Mouse (Mus musculus) heart, embryonic 13.5 days (tissue): ENCODE measurements around the gene Dgkd. TPM values are rescaled to one million over a fixed set of nuclear protein-coding genes. Genes with fewer than 3 reads are reported as not detected.
A peak's percentile ranks its signal among the peaks of the same experiment; 100 is the strongest.
"Not testable (repeated sequence)": the region's sequence is repeated elsewhere in the genome, so short reads cannot be mapped to it uniquely, and the experiment has no call there.

Source experiments
- ATAC-seq: fragments of 200-750 bp; cut with Nextera tagmentation; 2 replicates; pipeline ENCODE4 v1.8.0; 2017; ENCODE audit warnings: moderate TSS enrichment; ENCODE audit not compliant: insufficient number of reproducible peaks, low FRiP score, low TSS enrichment; ENCODE audit errors: extremely low read depth
- H3K27ac ChIP-seq: fragments of 300-500 bp; sonication (generic); replicated peaks from 2 replicates; pipeline ENCODE4 v1.5.1; 2015; ENCODE audit warnings: moderate library complexity, mild to moderate bottlenecking, inconsistent platforms
- H3K27me3 ChIP-seq: fragments of 300-500 bp; sonication (generic); replicated peaks from 2 replicates; pipeline ENCODE4 v1.6.1; 2015; ENCODE audit warnings: mild to moderate bottlenecking, inconsistent platforms
- H3K36me3 ChIP-seq: fragments of 300-500 bp; sonication (generic); 2 replicates; pipeline ENCODE4 v1.6.1; 2015; ENCODE audit warnings: mild to moderate bottlenecking, inconsistent platforms
- H3K4me1 ChIP-seq: fragments of 300-500 bp; sonication (generic); 2 replicates; pipeline ENCODE4 v1.6.1; 2015; ENCODE audit warnings: inconsistent platforms
- H3K4me2 ChIP-seq: fragments of 300-500 bp; sonication (generic); 2 replicates; pipeline ENCODE4 v1.6.1; 2015; ENCODE audit warnings: inconsistent platforms, mild to moderate bottlenecking, moderate library complexity
- H3K4me3 ChIP-seq: fragments of 300-500 bp; sonication (generic); 2 replicates; pipeline ENCODE4 v1.5.1; 2015; ENCODE audit warnings: moderate library complexity, mild to moderate bottlenecking, inconsistent platforms
- H3K9ac ChIP-seq: fragments of 300-500 bp; sonication (generic); 2 replicates; pipeline ENCODE4 v1.6.1; 2015; ENCODE audit warnings: inconsistent platforms, mild to moderate bottlenecking, moderate library complexity
- H3K9me3 ChIP-seq: fragments of 300-500 bp; sonication (generic); 2 replicates; pipeline ENCODE4 v1.6.1; 2016; ENCODE audit warnings: inconsistent platforms
- WGBS: fragments of 180-500 bp; shearing (Covaris S2); methylation state at CpG from one replicate; pipeline ENCODE4 v1.1.7; 2015; ENCODE audit warnings: mixed read lengths; 5-methylcytosine and 5-hydroxymethylcytosine counted together
- polyA plus RNA-seq: library from polyadenylated mRNA; unstranded; fragments of >200 nt; fragmentation: Nextera tagmentation; extraction: Ambion mirVana; gene quantifications from 2 replicates; pipeline ENCODE4 v1.2.1, GENCODE M21; 2015

The Dgkd gene
- 20.0 and 20.4 TPM in 2 replicates for polyA plus RNA-seq

DNA sequence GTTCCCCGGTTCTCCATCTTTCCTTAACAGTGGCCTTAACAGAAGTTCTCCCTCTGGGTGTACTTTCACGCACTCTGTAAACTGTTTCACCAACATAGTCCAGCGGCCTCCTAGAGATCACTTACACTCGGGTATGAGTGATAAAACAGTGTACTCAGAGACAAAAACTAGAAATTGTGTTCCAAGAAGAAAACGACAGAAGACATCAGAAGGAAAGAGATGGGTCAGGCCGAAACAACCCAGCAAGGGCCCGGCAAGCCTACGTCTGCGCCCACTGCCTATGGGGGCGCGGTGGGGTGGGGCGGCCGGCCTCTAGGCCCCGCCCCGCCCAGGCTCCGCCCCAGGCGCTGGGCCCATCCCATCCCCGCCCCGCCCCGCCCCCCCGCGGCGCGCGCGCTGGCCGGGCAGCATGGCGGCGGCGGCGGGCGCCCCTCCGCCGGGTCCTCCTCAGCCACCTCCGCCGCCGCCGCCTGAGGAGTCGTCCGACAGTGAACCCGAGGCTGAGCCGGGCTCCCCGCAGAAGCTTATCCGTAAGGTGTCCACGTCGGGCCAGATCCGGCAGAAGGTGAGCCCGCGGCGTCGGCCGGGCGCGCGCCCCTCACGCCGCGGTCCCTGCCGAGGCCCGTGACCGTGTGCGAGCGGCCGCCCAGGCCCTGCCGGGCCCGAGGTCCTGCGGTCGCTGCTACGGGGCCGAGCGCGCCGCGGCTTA lies at the start of gene Dgkd:
TSS of gene Dgkd (plus strand) at position 396 of the 709 bp plus-strand sequence.
- Histone ChIP-seq H3K9me3 (no peaks in the 10 kb centered on the region), H3K9ac (peak within 1 kb of the TSS; percentile 98), H3K4me2 (peak within 1 kb of the TSS; percentile 87), H3K4me1 (peaks cover 47% of the 10 kb centered on the region), H3K36me3 (no peaks in the 10 kb centered on the region), H3K27ac (peak within 1 kb of the TSS; percentile 65), H3K27me3 (no peaks in the 10 kb centered on the region), H3K4me3 (peak within 1 kb of the TSS; percentile 99)
- 2% methylated on average over 44 of the region's 74 CpGs for WGBS
- peak; percentile 96 for ATAC-seq

DNA sequence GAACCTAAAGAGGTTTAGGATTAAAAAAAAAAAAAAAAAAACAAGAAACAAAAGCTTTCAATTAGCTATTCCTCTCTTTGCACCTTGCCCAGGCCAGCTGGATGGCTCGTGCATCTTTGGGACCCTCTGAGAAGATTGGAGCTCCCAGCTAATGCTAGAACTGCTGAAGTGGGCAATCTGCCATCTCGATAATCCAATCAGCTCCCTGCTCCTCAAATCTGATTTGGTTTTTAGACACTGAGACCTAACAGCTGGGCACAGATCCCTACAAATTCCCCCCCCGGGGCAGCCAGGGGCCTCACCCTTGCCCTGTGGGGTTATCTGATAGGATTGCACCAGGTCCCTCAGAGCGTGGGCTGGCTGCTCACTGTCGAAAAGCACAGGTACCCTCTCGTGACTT lies 49.5 kb upstream of the Dgkd start, which contains the start of gene Sag:
TSS of gene Sag (plus strand) at position 105 of the 400 bp plus-strand sequence.
- Histone ChIP-seq H3K27ac (no peak within 1 kb of the TSS), H3K4me2 (no peak within 1 kb of the TSS), H3K9me3 (no peaks in the 10 kb centered on the region), H3K27me3 (no peaks in the 10 kb centered on the region), H3K4me3 (no peak within 1 kb of the TSS), H3K36me3 (no peaks in the 10 kb centered on the region), H3K4me1 (no peaks in the 10 kb centered on the region), H3K9ac (no peak within 1 kb of the TSS)
- WGBS, result 54% methylated on average over 6 of the region's 6 CpGs
- ATAC-seq, result no peak

DNA sequence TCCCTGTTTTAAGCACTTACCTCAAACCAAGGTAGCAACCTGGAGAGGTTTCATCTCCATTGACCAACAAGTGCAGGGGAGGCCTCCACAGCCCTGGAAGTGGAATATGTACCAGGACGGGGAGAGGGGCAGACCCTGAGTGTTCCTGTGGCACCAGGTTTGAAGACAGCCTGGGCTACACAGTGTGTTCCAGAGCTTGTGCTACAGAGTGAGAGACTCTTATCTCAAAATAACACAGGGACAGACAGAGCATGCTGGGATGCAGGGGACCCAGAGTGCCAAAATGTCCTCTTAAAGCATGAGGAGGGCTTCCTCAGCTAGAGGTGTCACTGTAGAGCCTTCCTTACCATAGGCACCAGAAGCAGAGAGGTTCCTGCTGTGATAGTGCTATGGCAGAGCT lies 45.3 kb upstream of the Dgkd start:
- Histone ChIP-seq H3K9ac (no peak overlapping the region), H3K36me3 (no peaks in the 10 kb centered on the region), H3K27ac (no peak overlapping the region), H3K4me3 (no peak overlapping the region), H3K9me3 (0 out of 2 replicates have a peak, but pooled peaks cover 3% of the 10 kb centered on the region), H3K4me1 (no peaks in the 10 kb centered on the region), H3K4me2 (no peak overlapping the region), H3K27me3 (no peaks in the 10 kb centered on the region)
- 77% methylated on average over 1 of the region's 1 CpGs for WGBS
- no peak for ATAC-seq

DNA sequence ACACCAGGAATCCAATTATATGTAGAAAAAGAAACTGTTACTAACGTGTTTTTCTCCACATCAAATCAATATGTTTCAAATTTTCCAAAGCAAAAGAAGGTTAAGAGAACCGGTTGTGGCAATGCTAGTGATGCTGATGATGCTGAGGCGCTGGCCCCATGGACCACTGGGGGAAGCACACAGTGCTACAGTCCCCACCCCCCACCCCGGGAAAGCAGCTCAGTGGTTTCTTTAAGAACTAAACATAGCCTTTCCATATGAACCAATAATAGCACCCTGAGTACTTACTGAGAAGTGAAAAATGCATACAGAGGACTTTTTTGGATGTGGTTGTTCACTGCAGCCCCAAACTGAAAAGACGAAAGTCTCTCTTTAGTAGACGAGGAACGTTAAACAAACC lies 41.7 kb upstream of the Dgkd start:
- Histone ChIP-seq H3K4me1 (no peaks in the 10 kb centered on the region), H3K9me3 (0 out of 2 replicates have a peak, but pooled peaks cover 3% of the 10 kb centered on the region), H3K27ac (no peak overlapping the region), H3K9ac (no peak overlapping the region), H3K4me2 (no peak overlapping the region), H3K36me3 (no peaks in the 10 kb centered on the region), H3K4me3 (no peak overlapping the region), H3K27me3 (no peaks in the 10 kb centered on the region)
- 82% methylated on average over 7 of the region's 7 CpGs for WGBS
- no peak for ATAC-seq

DNA sequence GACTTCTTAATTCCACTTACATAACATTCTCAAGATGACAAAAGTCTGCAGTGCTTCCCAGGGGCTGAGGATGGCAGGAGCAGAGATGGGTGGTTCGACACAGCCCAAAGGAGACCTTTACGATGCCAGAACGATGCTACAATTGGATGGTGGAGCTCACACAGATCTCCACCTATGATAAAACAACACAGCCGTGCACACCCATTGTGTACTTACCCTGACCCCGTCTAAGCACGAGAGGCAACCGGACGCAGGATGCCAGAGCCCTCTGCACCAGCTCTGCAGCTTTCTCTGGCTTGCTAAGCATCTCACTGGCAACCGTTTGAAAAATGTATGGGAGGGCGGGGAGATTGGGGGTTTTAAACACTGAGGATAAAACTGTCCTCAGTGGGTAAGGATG lies 41.0 kb upstream of the Dgkd start:
- no peaks in the 10 kb centered on the region for H3K36me3 ChIP-seq
- ATAC-seq, result no peak
- WGBS, result 79% methylated on average over 10 of the region's 10 CpGs

DNA sequence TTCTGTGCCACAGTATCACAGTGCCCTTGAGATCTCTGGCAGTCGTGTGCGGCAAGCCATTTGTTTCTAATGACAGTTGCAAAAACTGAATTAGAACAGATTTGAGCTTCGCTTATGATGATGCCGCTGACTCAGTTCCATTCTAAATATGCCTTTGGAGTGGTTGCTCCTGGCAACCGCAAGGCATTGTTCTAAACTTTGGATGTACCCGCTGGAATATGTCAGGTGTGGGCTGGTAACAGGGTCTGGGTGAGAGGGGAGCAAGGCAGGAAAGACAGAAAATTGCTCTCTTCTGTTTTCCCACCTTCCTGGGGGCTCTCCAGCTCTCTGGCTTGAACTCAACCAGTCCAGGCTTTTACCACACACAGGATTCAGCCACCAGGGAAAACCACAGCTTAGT lies 39.9 kb upstream of the Dgkd start:
- no peaks in the 10 kb centered on the region for H3K27me3 ChIP-seq
- no peak overlapping the region for H3K4me3 ChIP-seq
- ATAC-seq, result no peak
- H3K4me2 ChIP-seq, result no peak overlapping the region
- H3K4me1 ChIP-seq, result no peaks in the 10 kb centered on the region
- H3K27ac ChIP-seq, result no peak overlapping the region
- H3K36me3 ChIP-seq, result no peaks in the 10 kb centered on the region
- no peak overlapping the region for H3K9ac ChIP-seq
- H3K9me3 ChIP-seq, result 0 out of 2 replicates have a peak, but pooled peaks cover 3% of the 10 kb centered on the region
- 73% methylated on average over 6 of the region's 6 CpGs for WGBS

More for the DNA sequence above, 41.0 kb upstream of the Dgkd start:
- Histone ChIP-seq H3K27ac (no peak overlapping the region), H3K4me1 (no peaks in the 10 kb centered on the region), H3K27me3 (no peaks in the 10 kb centered on the region), H3K9me3 (0 out of 2 replicates have a peak, but pooled peaks cover 3% of the 10 kb centered on the region), H3K4me3 (no peak overlapping the region), H3K4me2 (no peak overlapping the region), H3K9ac (no peak overlapping the region)

DNA sequence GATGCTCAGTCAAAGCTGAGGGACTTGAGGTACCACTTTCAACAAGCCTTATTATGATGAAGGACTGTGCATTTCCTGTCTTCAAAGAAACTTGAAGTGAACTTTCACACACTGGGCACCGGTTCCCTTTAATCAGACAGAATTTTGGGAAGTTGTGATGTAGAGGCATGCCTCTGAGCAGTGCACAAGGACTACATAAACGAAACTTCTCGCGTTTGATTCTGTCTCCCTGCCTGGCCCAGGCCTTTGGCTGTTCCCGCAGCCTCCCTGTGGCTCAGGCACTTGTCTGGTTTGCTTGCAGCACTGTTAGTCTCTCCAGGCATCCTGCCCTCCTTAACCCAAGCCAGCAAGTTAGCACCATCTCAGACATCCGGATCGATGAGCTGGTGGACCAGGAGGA lies 39.4 kb upstream of the Dgkd start:
- H3K4me1 ChIP-seq, result no peaks in the 10 kb centered on the region
- ATAC-seq, result no peak
- 64% methylated on average over 7 of the region's 7 CpGs for whole genome bisulfite sequencing
- H3K27ac ChIP-seq, result no peak overlapping the region
- no peak overlapping the region for H3K4me2 ChIP-seq
- H3K27me3 ChIP-seq, result no peaks in the 10 kb centered on the region
- H3K9ac ChIP-seq, result no peak overlapping the region
- no peak overlapping the region for H3K4me3 ChIP-seq
- H3K9me3 ChIP-seq, result 0 out of 2 replicates have a peak, but pooled peaks cover 3% of the 10 kb centered on the region
- H3K36me3 ChIP-seq, result no peaks in the 10 kb centered on the region

DNA sequence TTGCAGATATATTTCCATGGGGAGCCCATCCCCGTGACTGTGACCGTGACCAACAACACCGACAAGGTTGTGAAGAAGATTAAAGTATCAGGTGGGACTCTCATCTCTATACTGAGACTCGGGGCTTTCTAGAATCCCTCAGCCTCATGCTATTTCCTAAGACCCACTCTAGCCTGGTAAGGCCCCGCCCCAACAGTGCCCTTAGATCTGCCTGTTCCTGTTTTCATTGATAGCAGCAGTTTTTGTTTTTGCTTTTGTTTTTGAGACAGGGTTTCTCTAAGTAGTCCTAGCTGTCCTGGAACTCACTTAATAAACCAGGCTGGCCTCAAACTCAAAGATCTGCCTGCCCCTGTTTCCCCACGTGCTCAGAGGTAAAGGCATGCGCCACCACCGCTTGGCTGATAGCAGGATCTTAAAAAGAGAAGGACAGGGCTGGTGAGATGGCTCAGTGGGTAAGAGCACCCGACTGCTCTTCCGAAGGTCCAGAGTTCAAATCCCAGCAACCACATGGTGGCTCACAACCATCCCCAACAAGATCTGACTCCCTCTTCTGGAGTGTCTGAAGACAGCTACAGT lies 28.6 kb upstream of the Dgkd start:
- no peak for ATAC-seq
- no peaks in the 10 kb centered on the region for H3K27me3 ChIP-seq
- no peaks in the 10 kb centered on the region for H3K36me3 ChIP-seq
- no peak overlapping the region for H3K4me2 ChIP-seq
- H3K27ac ChIP-seq, result no peak overlapping the region
- no peak overlapping the region for H3K9ac ChIP-seq
- 77% methylated on average over 10 of the region's 10 CpGs for WGBS
- H3K4me1 ChIP-seq, result peaks cover 9% of the 10 kb centered on the region
- no peak overlapping the region for H3K4me3 ChIP-seq
- H3K9me3 ChIP-seq, result no peaks in the 10 kb centered on the region

DNA sequence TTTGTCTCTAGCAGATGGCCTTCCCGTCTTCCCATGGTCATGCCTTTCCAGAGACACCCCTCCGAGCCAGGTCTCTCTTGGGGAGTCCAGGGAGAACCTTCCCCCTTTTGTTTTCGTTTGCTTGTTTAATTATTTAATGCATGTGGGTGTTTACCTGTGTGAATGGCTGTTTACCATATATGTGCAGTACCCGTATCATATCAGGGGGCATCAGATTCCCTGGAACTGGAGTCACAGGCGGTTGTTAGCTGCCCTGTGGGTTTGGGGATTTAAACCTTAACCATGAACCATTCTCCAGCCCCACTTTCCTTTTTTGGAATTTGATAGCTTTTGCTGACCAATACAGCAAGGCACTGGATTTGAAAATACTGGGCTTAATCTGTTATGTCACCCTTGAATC lies 27.8 kb upstream of the Dgkd start:
- H3K4me1 ChIP-seq, result peaks cover 14% of the 10 kb centered on the region
- H3K27ac ChIP-seq, result no peak overlapping the region
- no peak overlapping the region for H3K4me3 ChIP-seq
- no peaks in the 10 kb centered on the region for H3K9me3 ChIP-seq
- no peaks in the 10 kb centered on the region for H3K27me3 ChIP-seq
- no peak overlapping the region for H3K4me2 ChIP-seq
- WGBS, result 81% methylated on average over 5 of the region's 5 CpGs
- no peak overlapping the region for H3K9ac ChIP-seq
- no peak for ATAC-seq
- H3K36me3 ChIP-seq, result no peaks in the 10 kb centered on the region

DNA sequence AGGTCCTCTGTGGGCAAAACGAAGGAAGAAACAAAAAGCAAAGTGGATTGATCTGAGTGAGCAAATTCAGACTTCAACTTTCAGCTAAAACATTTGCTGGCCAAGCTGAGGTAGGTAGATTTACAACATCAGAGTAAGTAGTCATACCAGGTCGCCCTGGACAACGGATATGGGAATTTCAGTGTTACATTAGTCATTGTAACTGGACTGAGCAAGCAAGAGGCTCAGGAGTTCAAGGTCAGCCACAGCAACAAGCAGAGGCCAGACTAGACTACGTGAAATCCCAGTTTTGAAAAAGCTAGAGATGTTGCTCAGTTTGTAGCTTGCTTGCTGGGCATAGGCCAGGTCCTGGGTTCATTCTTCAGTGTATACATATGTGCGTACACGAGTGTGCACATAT lies 27.1 kb upstream of the Dgkd start:
- Histone ChIP-seq H3K9ac (no peak overlapping the region), H3K36me3 (no peaks in the 10 kb centered on the region), H3K4me3 (no peak overlapping the region), H3K4me2 (no peak overlapping the region), H3K27me3 (no peaks in the 10 kb centered on the region), H3K9me3 (no peaks in the 10 kb centered on the region), H3K27ac (no peak overlapping the region), H3K4me1 (peaks cover 14% of the 10 kb centered on the region)
- 79% methylated on average over 6 of the region's 6 CpGs for WGBS
- no peak for ATAC-seq

DNA sequence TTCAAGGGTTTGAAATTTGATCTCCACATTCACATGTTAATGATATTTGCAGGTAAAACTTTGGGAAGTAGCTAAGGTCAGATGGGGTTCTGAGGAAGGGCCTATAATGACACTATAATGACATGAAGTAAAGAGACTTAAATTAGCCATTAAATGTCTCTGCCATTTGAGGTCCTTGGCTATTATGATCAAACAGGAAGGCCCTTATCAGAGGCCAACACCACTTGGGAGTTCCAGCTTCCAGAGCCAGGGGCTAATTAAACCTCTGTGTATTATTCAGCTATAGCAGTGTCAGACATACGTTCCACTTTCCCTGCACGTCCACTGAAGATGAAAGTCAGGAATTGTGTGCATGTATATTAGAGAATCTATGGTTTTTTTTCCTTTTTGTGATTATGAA lies 26.6 kb upstream of the Dgkd start:
- 63% methylated on average over 2 of the region's 2 CpGs for WGBS
- H3K4me2 ChIP-seq, result no peak overlapping the region

DNA sequence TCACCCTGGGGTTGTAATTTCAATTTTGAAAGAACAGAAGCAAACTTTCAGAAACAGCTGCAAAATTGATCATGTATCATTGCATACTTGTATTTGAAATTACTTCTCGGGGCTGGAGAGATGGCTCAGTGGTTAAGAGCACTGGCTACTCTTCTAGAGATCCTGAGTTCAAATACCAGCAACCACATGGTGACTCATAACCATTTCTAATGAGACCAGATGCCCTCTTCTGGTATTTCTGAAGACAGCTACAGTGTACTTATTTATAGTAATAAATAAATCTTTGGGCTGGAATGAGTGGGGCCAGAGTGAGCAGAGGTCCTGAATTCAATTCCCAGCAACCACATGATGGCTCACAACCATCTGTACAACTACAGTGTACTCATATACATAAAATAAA lies 25.6 kb upstream of the Dgkd start:
- not testable (repeated sequence) for H3K9ac ChIP-seq, ATAC-seq, H3K36me3 ChIP-seq, H3K4me2 ChIP-seq, H3K4me3 ChIP-seq, H3K9me3 ChIP-seq, H3K27ac ChIP-seq, H3K27me3 ChIP-seq
- H3K4me1 ChIP-seq, result peaks cover 14% of the 10 kb centered on the region
- WGBS, result 77% methylated on average over 1 of the region's 1 CpGs

More for the DNA sequence above, 26.6 kb upstream of the Dgkd start:
- no peak overlapping the region for H3K4me3 ChIP-seq
- no peaks in the 10 kb centered on the region for H3K36me3 ChIP-seq
- peaks cover 14% of the 10 kb centered on the region for H3K4me1 ChIP-seq
- no peaks in the 10 kb centered on the region for H3K27me3 ChIP-seq
- no peak for ATAC-seq
- H3K9ac ChIP-seq, result no peak overlapping the region
- H3K9me3 ChIP-seq, result no peaks in the 10 kb centered on the region
- H3K27ac ChIP-seq, result no peak overlapping the region
